Mouse (Mus musculus): ENCODE data around the gene Stx1b. TPM values are rescaled to one million over a fixed set of nuclear protein-coding genes. Genes with fewer than 3 reads are reported as not detected.

Gene Stx1b
- total and polyA plus RNA-seq, 3 experiments, result 0.08 to 0.31 TPM; not detected in 1

DNA sequence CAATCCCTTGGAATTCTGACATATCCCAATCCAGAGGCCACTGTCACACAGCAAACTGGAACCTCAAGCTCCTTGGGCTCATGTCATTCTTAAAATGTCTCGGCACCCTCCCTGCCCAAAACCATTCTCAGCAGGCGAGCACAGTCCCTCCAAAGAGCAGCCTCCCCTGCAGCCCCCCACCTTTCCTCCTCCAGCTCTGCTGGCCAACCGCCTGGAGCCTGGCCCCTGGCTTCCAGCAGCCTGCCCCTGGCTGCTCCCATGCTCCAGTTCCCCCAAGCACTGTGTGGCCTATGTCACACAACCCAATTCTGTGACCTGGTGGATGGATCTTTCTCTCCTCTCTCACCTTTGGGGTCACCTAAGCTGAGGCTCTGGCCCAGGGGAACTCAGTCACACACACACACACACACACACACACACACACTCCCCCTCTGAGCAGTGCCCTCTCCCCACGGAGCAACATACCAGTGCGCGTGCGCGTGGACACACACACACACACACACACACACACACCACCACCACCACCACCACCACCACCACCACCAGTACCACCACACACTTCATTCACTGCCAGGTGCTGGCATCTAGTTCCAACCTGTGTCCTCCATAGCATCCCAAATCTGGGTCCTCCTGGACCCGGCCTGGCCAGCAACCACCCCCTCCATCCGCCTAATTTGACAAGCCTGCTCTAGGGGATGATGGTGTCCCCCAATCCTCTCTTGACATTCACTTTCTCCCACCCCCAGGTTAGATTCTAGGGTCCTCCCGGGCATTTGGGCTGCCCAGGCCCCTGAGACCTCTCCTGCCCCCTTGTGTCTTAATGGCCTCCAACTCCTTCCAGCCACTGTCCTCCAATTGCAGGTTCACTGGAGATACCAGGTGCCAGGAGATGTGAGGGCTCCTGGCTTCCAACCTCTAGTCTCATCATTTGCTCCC, 845 bp downstream of the Stx1b start:
- in situ Hi-C loops (cut with MboI; ENCODE audit: low pct_ligation_motif_present, low pct_unique_long_range_greater_than_20kb, low sequenced_read_pairs), result no loop called here
- Histone ChIP-seq H3K4me1 (ENCODE audit: control insufficient read depth in 1 of 2, insufficient read depth in 2 of 2) (peaks cover 4 to 28% of the 10 kb centered on the region in 2 experiments; a peak in 3 of 4 replicates), H3K9me3 (replicated peaks; ENCODE audit: low read length) (no peaks in the 10 kb centered on the region), H3K79me2 (replicated peaks; ENCODE audit: control insufficient read depth, extremely low read depth, insufficient read depth, poor library complexity, severe bottlenecking) (no peaks in the 10 kb centered on the region), H3K4me2 (ENCODE audit: insufficient read depth, low read depth, poor library complexity, severe bottlenecking) (no peak overlapping the region), H3K9ac (ENCODE audit: insufficient read depth, low read depth) (no peak overlapping the region), H3K4me3 (replicated peaks in 1 of 3; ENCODE audit: low read depth in 2 of 3, low read length in 2 of 3, poor library complexity in 1 of 3) (no peak overlapping the region), H3K36me3 (replicated peaks in 1 of 2; ENCODE audit: control insufficient read depth in 1 of 2, insufficient read depth in 1 of 2, low read length in 1 of 2) (no peaks in the 10 kb centered on the region), H3K27ac (ENCODE audit: insufficient read depth, low read depth) (no peak overlapping the region), H3K27me3 (replicated peaks) (no peaks in the 10 kb centered on the region)
- no peak for DNase-seq (ENCODE audit: extremely low read depth)
- dilution Hi-C loops (cut with MboI; ENCODE audit: extremely low pct_ligation_motif_present, extremely low pct_unique_long_range_greater_than_20kb, low sequenced_read_pairs), result no loop called here
- TF ChIP-seq POLR2AphosphoS2 (IDR thresholded peaks at IDR 0.05; ENCODE audit: low read depth, low read length) (no peak), ZMIZ1 (IDR thresholded peaks at IDR 0.05; ENCODE audit: low read depth, low read length) (no peak), UBTF (IDR thresholded peaks at IDR 0.05; ENCODE audit: low read depth, low read length) (no peak)

DNA sequence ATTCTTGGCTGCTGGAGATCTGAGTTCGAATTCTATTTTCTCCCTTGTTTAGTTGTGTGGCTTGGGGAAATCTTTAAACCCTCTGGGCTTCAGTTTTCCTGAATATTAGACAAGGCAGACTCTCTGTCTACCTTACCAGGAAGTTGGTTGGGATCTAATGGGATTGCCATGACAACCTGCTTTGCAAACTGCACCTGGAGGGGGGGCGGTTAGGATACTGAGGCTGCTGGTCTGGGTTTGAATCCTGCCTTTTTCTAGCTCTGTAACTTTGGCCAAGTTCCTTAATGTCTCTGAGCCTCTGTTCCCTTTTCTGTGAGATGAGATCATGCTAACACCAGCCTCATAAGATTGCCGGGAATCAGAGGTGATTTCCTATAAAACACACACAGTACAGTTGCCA, 1.9 kb downstream of the Stx1b start:
- no peak overlapping the region for H3K27ac ChIP-seq (ENCODE audit: insufficient read depth, low read depth)
- DNase-seq (ENCODE audit: extremely low read depth), result no peak
- no peaks in the 10 kb centered on the region for H3K27me3 ChIP-seq (replicated peaks)
- no peak for TF ChIP-seq TBP (conservative IDR thresholded peaks at IDR 0.05; ENCODE audit: low read depth, low read length)
- TF ChIP-seq MXI1 (IDR thresholded peaks at IDR 0.05; ENCODE audit: low read depth, low read length), result no peak
- TF ChIP-seq E2F4 (IDR thresholded peaks at IDR 0.05; ENCODE audit: insufficient replicate concordance, low read depth, low read length), result no peak
- TF ChIP-seq USF2 (conservative IDR thresholded peaks at IDR 0.05; ENCODE audit: low read depth, low read length), result no peak
- TF ChIP-seq MAX (IDR thresholded peaks at IDR 0.05; ENCODE audit: low read length), result no peak
- no peak for TF ChIP-seq GABPA (IDR thresholded peaks at IDR 0.05; ENCODE audit: insufficient replicate concordance, low read depth, low read length)
- TF ChIP-seq ZKSCAN1 (IDR thresholded peaks at IDR 0.05; ENCODE audit: borderline replicate concordance, low read depth, low read length), result no peak
- no peak for TF ChIP-seq POLR2A (IDR thresholded peaks at IDR 0.05; ENCODE audit: low read depth, low read length)
- no peak for TF ChIP-seq EP300 (IDR thresholded peaks at IDR 0.05; ENCODE audit: low read length)
- no peak for TF ChIP-seq TCF12 (IDR thresholded peaks at IDR 0.05; ENCODE audit: low read depth, low read length)
- TF ChIP-seq CHD1 (IDR thresholded peaks at IDR 0.05; ENCODE audit: low read depth, low read length), result no peak
- dilution Hi-C loops (cut with MboI; ENCODE audit: extremely low pct_ligation_motif_present, extremely low pct_unique_long_range_greater_than_20kb, low sequenced_read_pairs) (no loop called here), in situ Hi-C loops (cut with MboI; ENCODE audit: low pct_ligation_motif_present, low pct_unique_long_range_greater_than_20kb, low sequenced_read_pairs) (no loop called here)
- H3K4me2 ChIP-seq (ENCODE audit: insufficient read depth, low read depth, poor library complexity, severe bottlenecking), result no peak overlapping the region
- no peak overlapping the region for H3K4me3 ChIP-seq (replicated peaks in 1 of 3; ENCODE audit: low read depth in 2 of 3, low read length in 2 of 3, poor library complexity in 1 of 3)
- H3K36me3 ChIP-seq (replicated peaks in 1 of 2; ENCODE audit: control insufficient read depth in 1 of 2, insufficient read depth in 1 of 2, low read length in 1 of 2), result no peaks in the 10 kb centered on the region
- no peaks in the 10 kb centered on the region for H3K79me2 ChIP-seq (replicated peaks; ENCODE audit: control insufficient read depth, extremely low read depth, insufficient read depth, poor library complexity, severe bottlenecking)
- H3K4me1 ChIP-seq (ENCODE audit: control insufficient read depth in 1 of 2, insufficient read depth in 2 of 2), result peaks cover 4 to 31% of the 10 kb centered on the region in 2 experiments; a peak in 3 of 4 replicates
- H3K9me3 ChIP-seq (replicated peaks; ENCODE audit: low read length), result no peaks in the 10 kb centered on the region
- H3K9ac ChIP-seq (ENCODE audit: insufficient read depth, low read depth), result no peak overlapping the region

Measured in CH12.LX (cell line).